Mouse (Mus musculus) frontal cortex, postnatal 36 days (tissue): ENCODE measurements around the gene Akr1b8.
A peak's percentile ranks its signal among the peaks of the same experiment; 100 is the strongest.
"Not testable (repeated sequence)": the region's sequence is repeated elsewhere in the genome, so short reads cannot be mapped to it uniquely, and the experiment has no call there.

Experiments used
- DNase-seq, 2 experiments: peaks; one replicate each; pipeline ENCODE4 v3.0.0; 2022; ENCODE audit warnings: low spot score in 2 of 2

The Akr1b8 gene

GRCm38 (mm10) chr6:34353658-34354353, at the start of gene Akr1b8:
Gene Akr1b8 (plus strand): TSS chr6:34354119.
- DNase-seq = no peak

GRCm38 (mm10) chr6:34304675-34305241, 49.2 kb upstream of the Akr1b8 start:
- DNase-seq = no peak

GRCm38 (mm10) chr6:34306797-34307196, 47.1 kb upstream of the Akr1b8 start:
- no peak for DNase-seq

GRCm38 (mm10) chr6:34309526-34309925, 44.4 kb upstream of the Akr1b8 start:
- no peak for DNase-seq

GRCm38 (mm10) chr6:34310023-34310595, 43.8 kb upstream of the Akr1b8 start:
- DNase-seq = no peak

GRCm38 (mm10) chr6:34313386-34313785, 40.5 kb upstream of the Akr1b8 start:
- no peak for DNase-seq

GRCm38 (mm10) chr6:34313921-34314320, 40.0 kb upstream of the Akr1b8 start:
- no peak for DNase-seq

- peak; percentile 82 to 92 for DNase-seq
Observed at GRCm38 (mm10) chr6:34316854-34317771, 36.8 kb upstream of the Akr1b8 start, which contains the start of gene Akr1b3. Gene Akr1b3 (minus strand): TSS chr6:34317478.

- DNase-seq = no peak
Observed at GRCm38 (mm10) chr6:34318172-34318571, 35.7 kb upstream of the Akr1b8 start.

- DNase-seq = no peak
Observed at GRCm38 (mm10) chr6:34318636-34319035, 35.3 kb upstream of the Akr1b8 start.

GRCm38 (mm10) chr6:34322121-34322520, 31.8 kb upstream of the Akr1b8 start:
- DNase-seq = no peak

- no peak for DNase-seq
Observed at GRCm38 (mm10) chr6:34331379-34331778, 22.5 kb upstream of the Akr1b8 start.

- not testable (repeated sequence) for DNase-seq
Observed at GRCm38 (mm10) chr6:34331804-34332203, 22.1 kb upstream of the Akr1b8 start.

- no peak for DNase-seq
Observed at GRCm38 (mm10) chr6:34334673-34335072, 19.2 kb upstream of the Akr1b8 start.

GRCm38 (mm10) chr6:34337799-34338198, 16.1 kb upstream of the Akr1b8 start:
- peak in 1 of 2 experiments; percentile 12 for DNase-seq

- DNase-seq = no peak
Observed at GRCm38 (mm10) chr6:34341991-34342390, 11.9 kb upstream of the Akr1b8 start.

GRCm38 (mm10) chr6:34342476-34342875, 11.4 kb upstream of the Akr1b8 start:
- no peak for DNase-seq

GRCm38 (mm10) chr6:34343426-34343825, 10.5 kb upstream of the Akr1b8 start:
- no peak for DNase-seq

- DNase-seq = no peak
Observed at GRCm38 (mm10) chr6:34344135-34344850, 9.6 kb upstream of the Akr1b8 start.

- no peak for DNase-seq
Observed at GRCm38 (mm10) chr6:34344935-34345334, 9.0 kb upstream of the Akr1b8 start.
